Mouse (Mus musculus) testis, adult 2 months (tissue): ENCODE measurements around the gene Dock8.

Experiments
- CTCF ChIP-seq: fragments of 200-500 bp; IDR thresholded peaks from 2 replicates; pipeline ENCODE4 v1.5.1; 2012; ENCODE audit warnings: low read depth, mild to moderate bottlenecking, inconsistent platforms, low read length, moderate library complexity; ENCODE audit not compliant: control insufficient read depth, insufficient read depth, insufficient replicate concordance
- POLR2A ChIP-seq: fragments of 200-500 bp; IDR thresholded peaks from 2 replicates; pipeline ENCODE4 v1.6.1; 2012; ENCODE audit warnings: low read depth, mild to moderate bottlenecking, inconsistent platforms, low read length, moderate library complexity; ENCODE audit not compliant: control insufficient read depth

DNA sequence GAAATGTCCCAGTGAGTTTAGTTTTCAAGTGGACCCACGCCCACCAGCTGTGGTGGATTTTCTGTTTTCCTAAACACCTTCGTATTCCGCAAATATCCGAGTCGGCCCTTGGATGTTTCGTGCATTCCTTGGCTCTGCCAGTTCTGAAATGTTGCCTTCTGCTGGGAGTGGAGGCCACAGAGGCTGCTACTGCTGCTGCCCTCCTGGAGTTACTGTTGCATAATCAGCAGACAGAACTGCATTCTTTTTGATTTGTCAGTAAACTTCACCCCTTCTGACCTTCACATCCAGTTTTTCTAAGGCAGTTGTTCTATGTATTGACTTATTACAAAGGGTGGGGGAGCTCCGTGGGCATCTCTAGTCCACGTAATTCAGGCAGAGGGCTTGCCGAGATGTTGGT is 97.0 kb downstream of the Dock8 start:
- TF ChIP-seq CTCF (no peak), POLR2A (no peak)
